Mouse (Mus musculus) small intestine, adult 2 months (tissue): ENCODE measurements at regions not wholly inside any gene's neighbourhood (a gene's known extent, or its start where the extent isn't known, plus 50 kb on each side); places are given as distances from the start of the nearest gene placed in this dataset.

Experiments
- CTCF ChIP-seq: fragments of 200-500 bp; IDR thresholded peaks from 2 replicates; pipeline ENCODE4 v1.5.1; 2012; ENCODE audit warnings: low read depth, mild to moderate bottlenecking, control low read depth, inconsistent platforms, low read length, moderate library complexity, mixed read lengths; ENCODE audit not compliant: insufficient replicate concordance, insufficient read length; ENCODE audit errors: extremely low read depth
- POLR2A ChIP-seq: fragments of 200-500 bp; IDR thresholded peaks from 2 replicates; pipeline ENCODE4 v1.6.1; 2012; ENCODE audit warnings: low read depth, mild to moderate bottlenecking, control low read depth, inconsistent platforms, low read length, moderate library complexity

- no peak for TF ChIP-seq POLR2A
- no peak for TF ChIP-seq CTCF
Observed at GRCm38 (mm10) chr7:74726324-74726991, 171.9 kb upstream of the Slco3a1 start.
